Mouse (Mus musculus): ENCODE data around the gene Inpp4a. TPM values are rescaled to one million over a fixed set of nuclear protein-coding genes. Genes with fewer than 3 reads are reported as not detected.

Inpp4a gene
- total RNA-seq, 4 experiments from 2014 or later, result 207 to 234 (median 221) TPM

- no peak for DNase-seq (ENCODE audit: low spot score in 2 of 2)
Measured at GRCm38 (mm10) chr1:37322690-37323089, 23.0 kb downstream of the Inpp4a start.

DNA sequence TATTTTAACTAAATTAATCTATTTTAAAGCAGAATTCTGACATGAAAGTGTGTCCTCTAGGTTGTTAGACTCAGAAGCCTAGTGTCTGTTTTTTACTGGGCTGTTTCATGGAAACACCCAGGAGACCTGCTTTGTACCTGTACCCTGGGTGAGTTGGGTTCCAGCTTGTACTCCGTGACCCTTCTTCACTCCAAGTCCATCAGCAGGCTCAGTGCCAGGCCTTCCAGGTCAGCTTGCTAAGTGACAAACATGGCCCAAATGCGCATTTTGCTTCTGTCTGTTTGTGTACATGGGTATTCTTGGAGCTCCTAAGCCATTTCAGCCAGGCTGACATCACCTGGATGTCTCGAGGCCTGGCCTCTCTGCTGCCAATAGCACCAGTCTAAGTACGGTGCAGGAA is 23.5 kb downstream of the Inpp4a start:
- DNase-seq (ENCODE audit: low spot score in 2 of 2), result no peak

DNA sequence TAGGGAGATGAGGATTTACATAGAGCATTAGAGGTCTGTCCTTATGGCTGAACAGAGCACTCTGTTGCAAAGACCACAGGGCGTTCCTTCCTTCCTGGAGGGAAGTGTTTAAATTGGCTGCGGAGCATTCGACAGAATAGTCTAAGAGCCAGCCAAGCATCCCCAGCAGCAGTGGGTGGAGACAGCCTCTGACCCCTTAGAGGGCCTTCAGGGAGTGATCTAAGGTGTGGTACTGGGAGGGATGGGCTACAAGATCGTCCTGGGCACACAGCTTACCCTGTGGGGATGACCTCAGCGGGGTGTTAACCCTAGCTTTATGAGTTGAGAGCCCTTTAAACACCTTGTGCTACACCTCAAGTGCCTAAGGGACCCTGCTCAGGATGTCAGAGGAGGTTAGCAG is 24.9 kb downstream of the Inpp4a start:
- no peak for DNase-seq (ENCODE audit: low spot score in 2 of 2)

- DNase-seq (ENCODE audit: low spot score in 2 of 2), result no peak
Measured at GRCm38 (mm10) chr1:37327311-37327710, 27.6 kb downstream of the Inpp4a start.

DNA sequence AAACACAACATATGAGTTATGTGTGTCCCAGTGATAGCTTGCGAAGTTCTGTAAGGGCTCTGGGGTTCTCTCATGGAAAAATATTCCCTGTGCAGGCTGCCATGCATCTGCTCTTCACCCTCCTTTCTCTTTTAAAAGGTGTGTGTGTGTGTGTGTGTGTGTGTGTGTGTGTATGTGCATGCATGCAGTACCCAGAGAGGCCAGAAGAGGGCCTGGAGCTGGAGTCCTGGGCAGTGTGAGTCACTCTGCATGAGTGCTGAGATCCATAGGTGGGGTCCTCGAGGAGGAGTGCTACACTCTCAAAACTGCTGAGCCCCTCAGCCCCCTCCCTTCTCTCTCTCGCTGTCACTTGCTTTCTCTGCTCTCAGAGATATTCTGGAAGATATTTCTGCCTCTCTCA is 29.5 kb downstream of the Inpp4a start:
- DNase-seq (ENCODE audit: low spot score in 2 of 2), result no peak

- DNase-seq (ENCODE audit: low spot score in 2 of 2), result no peak
Measured at GRCm38 (mm10) chr1:37329831-37330230, 30.2 kb downstream of the Inpp4a start.

DNA sequence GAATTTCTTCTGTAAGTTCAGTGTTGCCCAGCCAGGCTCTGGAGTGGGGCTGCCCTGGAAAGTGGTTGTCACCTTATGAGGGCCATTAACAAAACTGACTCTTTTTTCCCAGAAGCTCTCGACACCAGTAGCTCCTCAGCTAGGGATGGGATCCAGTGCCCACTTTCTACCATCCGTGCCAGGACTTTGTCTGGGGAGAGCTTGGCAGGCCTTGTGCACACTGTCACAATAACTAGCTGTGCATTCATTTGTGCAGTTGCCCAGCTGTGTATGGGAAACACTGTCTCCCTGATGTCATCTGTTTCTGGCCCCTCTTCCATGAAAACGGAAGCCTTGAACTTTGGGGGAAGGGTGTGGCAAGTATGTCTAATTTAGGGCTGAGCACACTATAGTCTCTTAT is 33.1 kb downstream of the Inpp4a start:
- DNase-seq (ENCODE audit: low spot score in 2 of 2), result no peak

GRCm38 (mm10) chr1:37333741-37334440 is 34.2 kb downstream of the Inpp4a start:
- no peak for DNase-seq (ENCODE audit: low spot score in 2 of 2)

DNA sequence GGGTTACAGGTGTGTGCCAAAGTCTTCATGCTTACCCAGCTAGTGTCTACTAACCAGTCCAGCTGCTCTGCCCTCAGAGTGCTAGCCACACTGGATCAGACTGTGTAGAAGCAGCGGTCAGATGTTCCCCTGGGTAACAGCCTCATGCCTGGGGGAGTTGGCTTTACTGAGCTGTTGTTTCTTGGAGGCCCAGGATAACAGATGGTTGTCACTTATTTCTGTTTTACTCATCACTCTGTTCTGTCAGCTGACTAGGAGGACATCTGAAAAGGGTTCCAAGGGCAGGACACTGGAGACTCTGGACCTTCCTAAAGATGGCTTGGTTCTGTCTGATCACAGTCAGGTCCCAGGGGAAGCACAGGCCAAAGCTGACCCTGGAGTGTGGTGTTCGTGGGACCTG is 36.4 kb downstream of the Inpp4a start:
- DNase-seq (ENCODE audit: low spot score in 2 of 2), result no peak

- DNase-seq (ENCODE audit: low spot score in 2 of 2), result no peak
Measured at GRCm38 (mm10) chr1:37336794-37337193, 37.1 kb downstream of the Inpp4a start.

DNA sequence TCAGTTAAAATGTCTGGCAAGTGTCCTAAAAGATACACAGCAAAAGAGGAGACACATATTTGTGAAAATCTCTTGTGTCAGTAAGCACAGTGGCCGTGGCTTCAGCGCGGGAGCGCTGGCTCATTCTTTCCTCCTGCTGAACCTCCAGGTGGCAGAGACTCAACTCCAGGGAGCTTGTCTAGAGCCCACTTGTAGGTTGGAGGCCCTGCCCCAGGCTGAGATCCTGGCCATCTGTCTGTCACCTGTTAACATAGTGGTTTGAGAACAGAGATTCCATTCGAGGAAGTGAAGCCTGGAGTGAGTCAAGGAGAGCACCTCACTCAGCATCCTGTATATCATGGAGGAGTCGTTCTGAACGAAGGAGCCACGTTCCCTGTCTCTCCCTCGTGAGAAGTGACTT is 37.6 kb downstream of the Inpp4a start:
- DNase-seq (ENCODE audit: low spot score in 2 of 2), result no peak

GRCm38 (mm10) chr1:37339144-37339543 is 39.5 kb downstream of the Inpp4a start:
- peak in 1 of 2 experiments; percentile 61 for DNase-seq (ENCODE audit: low spot score in 2 of 2)

DNA sequence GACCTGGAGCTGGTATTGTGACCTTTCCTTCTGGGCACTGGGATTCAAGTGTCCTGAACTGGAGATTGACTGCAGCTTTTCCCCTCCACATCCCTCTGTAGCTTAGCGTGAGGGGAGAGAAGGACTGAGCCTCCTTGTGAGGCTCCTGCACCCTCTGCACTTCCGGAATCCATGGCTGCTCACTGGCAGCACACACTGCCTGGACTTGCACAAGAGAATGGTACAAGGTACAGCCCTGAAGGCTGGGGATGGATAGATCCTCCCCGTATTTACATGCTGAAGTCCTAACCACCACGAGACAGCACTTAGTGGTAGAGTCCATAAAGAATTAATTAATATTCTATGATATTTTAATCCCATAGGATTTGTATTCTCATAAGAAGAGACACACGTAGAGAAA is 41.7 kb downstream of the Inpp4a start:
- DNase-seq (ENCODE audit: low spot score in 2 of 2), result no peak

GRCm38 (mm10) chr1:37341914-37342313 is 42.2 kb downstream of the Inpp4a start:
- DNase-seq (ENCODE audit: low spot score in 2 of 2), result no peak

- DNase-seq (ENCODE audit: low spot score in 2 of 2), result no peak
Measured at GRCm38 (mm10) chr1:37342524-37342923, 42.9 kb downstream of the Inpp4a start.

GRCm38 (mm10) chr1:37343265-37343664 is 43.6 kb downstream of the Inpp4a start:
- DNase-seq (ENCODE audit: low spot score in 2 of 2), result no peak

- no peak for DNase-seq (ENCODE audit: low spot score in 2 of 2)
Measured at GRCm38 (mm10) chr1:37344223-37344916, 44.7 kb downstream of the Inpp4a start.

DNA sequence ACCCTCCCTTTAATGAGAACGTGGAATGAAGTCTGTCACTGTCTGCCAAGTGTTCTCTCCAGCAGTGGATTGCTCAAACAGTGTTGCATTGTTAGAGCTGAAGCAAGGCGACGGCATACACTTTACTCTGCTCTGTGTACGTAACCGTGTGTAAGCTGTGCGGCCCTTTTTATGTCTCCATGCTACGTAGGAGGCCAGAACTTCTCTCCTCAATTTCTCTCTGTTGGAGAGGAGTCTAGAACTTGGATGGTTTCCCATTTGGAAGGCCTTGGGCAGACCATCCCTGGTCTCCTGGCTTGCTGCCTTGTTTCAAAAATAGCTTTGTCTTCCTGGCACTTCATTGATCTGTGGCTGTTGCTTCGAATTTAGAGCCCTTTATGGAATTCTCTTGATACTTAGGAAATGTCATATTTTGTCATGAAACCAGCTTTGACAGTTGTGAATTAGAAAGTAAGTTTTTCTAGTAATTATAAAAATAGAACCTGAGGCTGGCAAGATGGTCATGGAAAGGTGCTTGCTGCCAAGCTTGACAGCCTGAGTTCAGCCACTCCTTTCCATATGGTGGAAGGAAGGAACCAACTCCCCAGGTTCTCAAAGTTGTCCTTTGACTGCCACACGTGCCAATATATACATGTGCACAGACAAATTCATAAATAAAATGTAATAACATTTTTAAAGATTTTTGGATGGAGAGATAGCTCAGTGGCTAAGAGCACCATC is 47.9 kb downstream of the Inpp4a start:
- no peak for DNase-seq (ENCODE audit: low spot score in 2 of 2)

- peak; percentile 39 to 81 for DNase-seq (ENCODE audit: low spot score in 2 of 2)
Measured at GRCm38 (mm10) chr1:37350886-37351651, 51.4 kb downstream of the Inpp4a start.

GRCm38 (mm10) chr1:37351961-37352360 is 52.3 kb downstream of the Inpp4a start:
- peak in 1 of 2 experiments; percentile 59 for DNase-seq (ENCODE audit: low spot score in 2 of 2)

DNA sequence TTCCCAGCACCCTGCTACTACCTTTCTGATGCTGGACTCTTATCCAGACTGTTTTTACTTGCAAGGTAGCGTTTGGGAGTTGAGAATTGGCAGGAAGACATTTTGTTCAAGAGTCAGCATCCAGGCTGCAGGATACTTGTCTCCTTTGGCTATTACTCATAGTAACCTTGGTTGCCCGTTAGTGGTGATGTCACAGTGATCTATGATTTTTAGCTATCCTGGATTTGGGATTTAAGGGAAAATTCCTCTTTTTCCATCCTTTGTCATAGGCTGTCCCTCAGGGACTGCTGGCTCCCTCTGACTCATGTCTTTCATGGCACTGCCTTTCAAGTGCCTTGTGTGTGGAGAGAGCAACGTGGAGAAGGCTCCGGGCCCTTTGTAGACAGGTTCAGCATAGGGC is 53.8 kb downstream of the Inpp4a start:
- DNase-seq (ENCODE audit: low spot score in 2 of 2), result no peak

GRCm38 (mm10) chr1:37355492-37355891 is 55.8 kb downstream of the Inpp4a start:
- no peak for DNase-seq (ENCODE audit: low spot score in 2 of 2)

Data from left cerebral cortex, adult 8-10 months (tissue).